ENCODE assay signal across 7 mouse cellular contexts in the genomic region with DNA sequence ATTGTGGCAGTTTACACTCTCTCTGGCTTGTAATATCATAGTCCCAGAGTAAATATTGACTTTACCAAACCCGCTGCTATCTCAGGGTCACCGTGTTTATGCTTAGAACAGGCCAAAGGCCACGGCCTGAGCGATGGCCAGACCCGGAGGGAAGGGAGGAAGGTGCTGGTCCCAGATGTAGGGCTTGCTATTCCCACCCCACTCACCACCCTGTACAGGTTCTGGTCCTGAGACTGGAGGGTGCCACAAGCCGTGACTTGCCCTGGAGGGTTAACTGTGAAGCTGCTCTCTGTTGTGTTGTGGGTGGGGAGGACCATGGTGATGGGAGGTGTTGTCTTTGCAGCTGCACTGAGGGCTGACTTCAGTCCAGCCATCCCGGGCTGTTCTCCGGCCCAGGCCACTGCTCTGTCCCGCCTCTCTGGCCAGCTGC. TPM values are rescaled to one million over a fixed set of nuclear protein-coding genes. Genes with fewer than 3 reads are reported as not detected.
DNase-seq lines count a peak whose midpoint lies in the region; ATAC-seq and TF ChIP-seq lines count a peak whose summit lies in the region.

No protein-coding gene starts in this region.

- no peaks in the 10 kb centered on the region for H3K36me3 ChIP-seq in lung, embryonic 14.5 days (ENCODE audit: insufficient read depth)
- no peaks in the 10 kb centered on the region for H3K36me3 ChIP-seq in embryonic facial prominence, embryonic 13.5 days
- no peaks in the 10 kb centered on the region for H3K36me3 ChIP-seq in macrophage (ENCODE audit: inconsistent target)

- H3K4me3 ChIP-seq in lung, embryonic 14.5 days (ENCODE audit: low read depth, low read length) = peak overlapping the region; percentile 73
- H3K4me3 ChIP-seq in embryonic facial prominence, embryonic 13.5 days = peak overlapping the region; percentile 10; the same call in 1 of the 2 replicates
- peak overlapping the region; percentile 58; the same call in 1 of the 2 replicates for H3K4me3 ChIP-seq in macrophage (ENCODE audit: inconsistent target)

- H3K4me2 ChIP-seq in lung, embryonic 14.5 days = peak overlapping the region; percentile 86
- peak overlapping the region; percentile 98 for H3K4me2 ChIP-seq in embryonic facial prominence, embryonic 13.5 days

- no peak overlapping the region for H3K27ac ChIP-seq in lung, embryonic 14.5 days (ENCODE audit: low read depth)
- no peak overlapping the region for H3K27ac ChIP-seq in embryonic facial prominence, embryonic 13.5 days
- peak overlapping the region; percentile 90 for H3K27ac ChIP-seq in macrophage

- no peaks in the 10 kb centered on the region; the same call in 1 of the 2 replicates for H3K4me1 ChIP-seq in lung, embryonic 14.5 days (ENCODE audit: insufficient read depth)
- H3K4me1 ChIP-seq in embryonic facial prominence, embryonic 13.5 days = peaks cover 42% of the 10 kb centered on the region

- H3K9ac ChIP-seq in lung, embryonic 14.5 days = peak overlapping the region; percentile 82
- H3K9ac ChIP-seq in embryonic facial prominence, embryonic 13.5 days = 0 out of 2 replicates have a peak overlapping the region, but pooled peaks have one; percentile 40

- intact Hi-C loops in heart, postnatal 36 days (cut with DNase I) = no loop called here

- H3K27me3 ChIP-seq in lung, embryonic 14.5 days (ENCODE audit: insufficient read depth, low read length) = peaks cover 25% of the 10 kb centered on the region
- peaks cover 53% of the 10 kb centered on the region for H3K27me3 ChIP-seq in embryonic facial prominence, embryonic 13.5 days

- H3K9me3 ChIP-seq in lung, embryonic 14.5 days (ENCODE audit: low read depth, low read length) = no peaks in the 10 kb centered on the region; the same call in 1 of the 2 replicates
- no peaks in the 10 kb centered on the region for H3K9me3 ChIP-seq in embryonic facial prominence, embryonic 13.5 days

- 30% methylated on average over 9 of the region's 9 CpGs for WGBS in lung, embryonic 14.5 days
- 26% methylated on average over 9 of the region's 9 CpGs for WGBS in embryonic facial prominence, embryonic 13.5 days
- 92% methylated on average over 9 of the region's 9 CpGs for WGBS in macrophage (ENCODE audit: missing documents)

- DNase-seq in lung, embryonic 14.5 days = no peak
- no peak for DNase-seq in lung, postnatal 36 days
- peak; percentile 59 to 64 for DNase-seq in heart, postnatal 36 days
- DNase-seq in cerebellum, adult 9-10 months = no peak

- TF ChIP-seq CTCF in lung, embryonic 14.5 days (IDR thresholded peaks at IDR 0.05; ENCODE audit: low read depth) = no peak

- ATAC-seq in lung, embryonic 14.5 days (ENCODE audit: insufficient read depth) = no peak
- no peak for ATAC-seq in embryonic facial prominence, embryonic 13.5 days (ENCODE audit: insufficient number of reproducible peaks, insufficient read depth, low FRiP score, low TSS enrichment, low read depth)
- ATAC-seq in monocyte, adult 5-6 weeks (replicated peaks; ENCODE audit: insufficient number of reproducible peaks, low FRiP score, low TSS enrichment, poor library complexity, severe bottlenecking) = no peak

- peaks cover 62% of the 10 kb centered on the region for H3K79me2 ChIP-seq in macrophage (ENCODE audit: inconsistent target)

RNA-seq across cellular contexts. Expression of a gene that starts 4.8 kb away (rescaled TPM):
- polyA plus RNA-seq in lung, embryonic 14.5 days (2014; fragmentation: Nextera tagmentation; extraction: Ambion mirVana) = 9.0 and 9.7 TPM in 2 replicates
- polyA plus RNA-seq in embryonic facial prominence, embryonic 13.5 days (2015; fragmentation: Nextera tagmentation; extraction: Ambion mirVana) = 5.7 and 6.5 TPM in 2 replicates
- total RNA-seq in heart, postnatal 36 days (2021) = 10 to 100 TPM; 13.2 to 15.2 TPM
- 100 to 1,000 TPM in 8 of 26 experiments, 10 to 100 TPM in 17, 1 to 10 TPM in 1; 6.3 to 176 (median 84.9) TPM for total RNA-seq in macrophage (2018; cell fraction: chromatin; rRNA removed)
- 10 to 100 TPM in 20 of 26 experiments, 1 to 10 TPM in 6; 2.1 to 26.3 (median 14.4) TPM for total RNA-seq in macrophage (2018; cell fraction: cytosol; rRNA removed)
- 100 to 1,000 TPM in 1 of 26 experiments, 10 to 100 TPM in 20, 1 to 10 TPM in 5; 5.4 to 103 (median 30.6) TPM for total RNA-seq in macrophage (2018; cell fraction: nucleus; rRNA removed)
- 13.1 to 22.6 TPM (median 20.1 TPM) in 3 replicates for polyA plus RNA-seq in macrophage (2018)
- 54.4 to 58.3 TPM (median 55.2 TPM) in 3 replicates for total RNA-seq in monocyte, adult 5-6 weeks (2017)

Comparison
In these comparisons a context has a peak if more than half of its experiments do, and no peak if none do; other contexts are left out.
1. DNase-seq: peak in heart, postnatal 36 days (2 of 2); none in lung, embryonic 14.5 days (single experiment), lung, postnatal 36 days (single experiment) and cerebellum, adult 9-10 months (single experiment).
2. H3K4me3 ChIP-seq: peak in every context shown above with its lines; median percentile 73 in lung, embryonic 14.5 days; 58 in macrophage; 10 in embryonic facial prominence, embryonic 13.5 days.